Mouse (Mus musculus) frontal cortex, adult (tissue): ENCODE results near the gene Tgfbr2.
A peak's percentile ranks its signal among the peaks of the same experiment; 100 is the strongest.

ENCODE experiments used
- ATAC-seq: cut with Nextera tagmentation; 2 replicates; pipeline ENCODE4 v1.9.2; 2017; ENCODE audit warnings: mild to moderate bottlenecking, moderate library complexity, mixed read lengths; ENCODE audit not compliant: low TSS enrichment

The Tgfbr2 gene

DNA sequence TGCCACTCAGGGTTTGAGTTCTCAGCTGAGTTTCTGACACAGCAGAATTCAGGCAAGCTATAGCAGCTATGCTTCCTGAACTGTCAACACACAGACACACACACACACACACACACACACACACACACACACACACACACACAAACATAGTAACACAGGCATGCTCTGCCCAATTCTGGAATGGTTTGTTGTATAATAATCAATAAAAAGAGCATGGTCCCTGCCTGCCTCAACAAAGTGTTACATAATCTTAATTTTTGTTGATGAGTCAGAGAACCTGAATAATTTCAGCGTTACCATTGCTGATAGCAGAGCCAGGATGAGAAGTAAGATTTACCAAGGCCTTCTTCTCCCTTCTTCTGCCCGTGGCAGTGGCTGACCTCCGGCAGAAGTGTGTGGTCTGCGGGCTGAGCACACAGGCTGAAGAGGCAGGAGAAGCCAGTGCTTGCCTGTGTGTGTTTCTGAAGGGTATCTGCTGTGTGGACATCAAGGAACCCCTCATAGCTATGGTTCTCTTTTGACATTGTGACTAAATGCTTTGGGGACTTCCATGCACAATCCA lies 18.8 kb upstream of the Tgfbr2 start:
- no peak for ATAC-seq

- ATAC-seq: no peak
Observed at GRCm38 (mm10) chr9:116193535-116193881, 18.3 kb upstream of the Tgfbr2 start.

DNA sequence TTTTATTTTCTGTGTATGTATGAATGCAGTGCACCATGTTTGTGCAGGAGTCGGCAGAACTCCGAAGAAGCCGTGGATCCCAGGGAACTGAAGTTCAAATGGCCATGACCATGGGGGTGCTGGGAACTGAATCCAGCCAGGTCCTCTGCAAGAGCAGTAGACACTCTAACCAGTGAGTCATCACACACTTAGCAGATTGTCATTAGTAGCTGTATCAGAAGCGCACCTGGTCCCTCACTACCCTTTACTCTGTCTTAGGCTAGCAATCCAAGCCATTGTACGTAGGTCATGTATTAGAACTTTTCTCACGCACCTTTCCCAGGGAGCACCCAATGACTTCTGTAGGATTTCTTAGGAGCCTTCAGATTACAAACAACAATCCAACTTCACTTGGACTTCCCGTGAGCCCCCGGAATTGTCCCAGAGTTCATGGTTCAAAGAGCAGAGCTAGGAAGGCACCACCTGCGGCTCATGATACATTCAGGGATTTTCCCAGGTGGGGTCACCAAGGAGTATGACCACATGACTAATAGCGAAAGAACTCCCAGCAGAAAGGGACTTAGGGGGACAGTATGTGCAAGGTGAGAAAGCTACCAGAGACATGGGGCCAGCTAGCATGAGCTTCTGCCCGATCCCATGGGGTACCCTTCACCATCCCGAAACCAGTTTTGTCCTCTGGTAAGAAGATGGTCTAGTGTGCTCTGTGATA lies 17.8 kb upstream of the Tgfbr2 start:
- no peak for ATAC-seq

- no peak for ATAC-seq
Observed at GRCm38 (mm10) chr9:116192253-116192652, 17.1 kb upstream of the Tgfbr2 start.

DNA sequence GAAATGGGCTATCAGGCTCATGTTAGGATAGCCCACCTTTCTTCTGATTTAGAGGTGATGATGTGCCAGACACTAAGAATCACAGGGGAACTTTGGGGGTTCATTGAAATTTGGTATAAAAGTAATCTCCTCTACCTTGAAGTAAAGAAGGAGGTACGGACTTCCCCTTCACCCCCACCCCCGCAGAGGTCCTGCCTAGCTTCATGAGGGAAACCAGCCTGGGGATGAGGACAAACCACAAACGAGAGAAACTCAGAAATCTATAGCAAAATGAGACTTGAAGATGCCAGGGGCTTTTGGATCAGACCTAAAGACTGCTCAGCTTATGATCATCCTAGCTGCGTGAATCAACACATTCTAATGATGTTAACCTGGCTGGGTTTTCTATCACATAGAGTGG lies 14.7 kb upstream of the Tgfbr2 start:
- ATAC-seq: no peak

- no peak for ATAC-seq
Observed at GRCm38 (mm10) chr9:116188952-116189666, 13.9 kb upstream of the Tgfbr2 start.

GRCm38 (mm10) chr9:116187181-116187731 lies 12.1 kb upstream of the Tgfbr2 start:
- no peak for ATAC-seq

GRCm38 (mm10) chr9:116184903-116185302 lies 9.7 kb upstream of the Tgfbr2 start:
- peak; percentile 62; the same call in 1 of the 2 replicates for ATAC-seq

GRCm38 (mm10) chr9:116183035-116183434 lies 7.9 kb upstream of the Tgfbr2 start:
- ATAC-seq: no peak

DNA sequence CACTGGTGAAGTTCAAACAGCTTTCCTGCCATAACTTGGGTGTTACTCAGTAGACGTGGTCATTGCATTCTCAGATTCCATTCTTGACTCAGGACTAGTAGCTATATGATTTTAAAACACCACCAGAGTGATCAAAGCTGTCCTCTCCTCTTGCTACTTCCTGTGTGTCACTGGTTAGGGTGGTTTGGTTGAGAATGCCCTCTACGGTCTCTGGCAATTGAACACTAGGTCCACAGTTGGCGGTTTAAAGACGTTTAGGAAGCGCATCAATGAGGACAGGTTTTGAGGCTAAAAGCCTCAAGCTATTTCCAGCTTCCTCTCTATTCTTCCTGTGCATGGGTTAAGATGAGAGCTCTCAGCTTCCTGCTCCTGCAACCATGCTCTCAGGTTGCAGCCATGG lies 6.4 kb upstream of the Tgfbr2 start:
- ATAC-seq: no peak

GRCm38 (mm10) chr9:116178151-116178550 lies 3.0 kb upstream of the Tgfbr2 start:
- ATAC-seq: peak; percentile 44

DNA sequence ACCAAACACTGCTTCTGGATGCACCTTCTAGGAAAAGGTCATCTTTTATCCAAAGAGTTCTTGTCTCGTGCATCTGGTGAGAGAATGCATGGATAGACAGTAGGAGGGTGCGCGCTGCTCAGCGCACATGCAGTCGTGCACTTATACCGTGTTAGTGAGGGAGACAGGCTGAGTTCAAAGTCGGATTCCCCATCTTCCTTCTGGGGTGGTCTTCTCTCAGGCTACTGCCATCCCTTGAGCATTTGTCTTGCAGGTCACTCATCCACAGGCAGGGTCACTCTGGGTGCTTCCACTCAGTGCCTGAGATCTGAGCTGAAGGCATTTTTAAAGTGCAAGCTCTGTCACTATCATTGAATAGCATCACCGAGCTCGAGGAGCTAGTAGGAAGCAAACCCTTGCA lies 1.9 kb upstream of the Tgfbr2 start:
- no peak for ATAC-seq

DNA sequence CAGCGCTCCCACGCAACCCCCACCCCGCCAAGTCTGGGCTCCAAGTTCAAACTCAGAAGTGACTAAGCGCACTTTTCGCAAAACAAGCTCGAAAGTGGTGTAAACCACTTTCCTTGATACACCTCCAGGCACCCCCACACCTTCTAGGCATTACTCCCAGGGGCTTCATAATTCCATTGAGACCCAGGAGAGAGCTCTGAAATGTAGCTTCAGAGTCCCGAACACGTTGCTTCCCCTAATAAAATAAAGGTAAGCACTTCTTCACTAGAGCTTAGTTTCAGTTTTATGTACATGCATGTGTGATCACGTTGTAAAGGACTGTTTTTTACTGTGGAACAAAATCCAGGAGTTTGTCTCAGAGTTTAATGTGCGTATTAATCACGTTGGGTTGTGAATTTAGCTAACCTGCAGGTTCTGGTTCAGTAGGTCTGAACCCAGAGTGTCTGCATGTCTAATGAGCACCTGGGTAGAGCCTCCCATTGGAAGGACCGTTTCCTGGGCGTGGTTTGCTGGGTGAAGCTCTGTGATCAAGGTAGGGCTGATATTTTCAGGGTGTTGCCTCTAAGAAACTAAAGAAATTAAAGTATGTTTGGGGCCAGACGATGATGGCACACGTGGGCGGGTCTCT lies 442 bp upstream of the Tgfbr2 start:
- ATAC-seq: no peak

GRCm38 (mm10) chr9:116173473-116174170 lies 1.5 kb downstream of the Tgfbr2 start:
- no peak for ATAC-seq

DNA sequence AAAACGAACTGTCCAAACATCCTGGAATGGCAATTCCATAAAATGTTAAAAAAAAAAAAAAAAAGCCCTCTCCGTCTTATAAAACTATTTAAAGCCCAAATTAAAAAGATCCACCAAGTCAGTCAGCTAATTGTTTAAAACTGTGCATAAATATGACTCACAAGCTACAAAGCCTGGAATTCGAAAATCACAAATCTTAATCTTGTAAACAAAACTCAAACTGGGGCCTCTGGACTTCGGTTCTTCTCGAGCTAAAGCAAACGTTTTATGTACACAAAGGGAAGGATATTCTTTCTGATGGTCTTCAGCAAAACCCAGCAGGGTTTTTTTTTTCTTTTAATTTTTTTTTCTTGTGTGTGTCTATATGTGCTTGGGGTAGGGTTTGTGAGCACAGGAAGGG lies 2.1 kb downstream of the Tgfbr2 start:
- ATAC-seq: no peak

DNA sequence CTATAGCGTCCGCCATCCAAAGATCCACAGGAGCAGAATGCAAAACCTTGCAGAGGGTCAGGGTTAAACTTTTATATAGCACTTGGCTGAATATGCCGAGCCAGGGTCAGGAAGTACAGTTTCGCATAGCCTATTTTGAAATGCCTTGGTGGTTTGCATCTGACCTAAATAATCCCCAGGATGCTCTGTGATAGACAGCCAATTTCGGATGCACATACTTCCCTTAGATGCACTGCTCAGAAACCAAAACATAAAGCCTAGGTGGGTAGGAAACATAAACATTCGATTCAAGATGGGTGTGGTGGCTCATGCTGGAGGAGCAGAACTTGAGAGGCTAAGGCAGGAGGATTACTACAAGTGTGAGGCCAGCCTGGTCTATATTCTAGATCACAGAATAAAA lies 6.1 kb downstream of the Tgfbr2 start:
- ATAC-seq: no peak

GRCm38 (mm10) chr9:116167304-116167880 lies 7.8 kb downstream of the Tgfbr2 start:
- no peak for ATAC-seq

- peak; percentile 23 for ATAC-seq
Observed at GRCm38 (mm10) chr9:116166363-116166762, 8.8 kb downstream of the Tgfbr2 start.

DNA sequence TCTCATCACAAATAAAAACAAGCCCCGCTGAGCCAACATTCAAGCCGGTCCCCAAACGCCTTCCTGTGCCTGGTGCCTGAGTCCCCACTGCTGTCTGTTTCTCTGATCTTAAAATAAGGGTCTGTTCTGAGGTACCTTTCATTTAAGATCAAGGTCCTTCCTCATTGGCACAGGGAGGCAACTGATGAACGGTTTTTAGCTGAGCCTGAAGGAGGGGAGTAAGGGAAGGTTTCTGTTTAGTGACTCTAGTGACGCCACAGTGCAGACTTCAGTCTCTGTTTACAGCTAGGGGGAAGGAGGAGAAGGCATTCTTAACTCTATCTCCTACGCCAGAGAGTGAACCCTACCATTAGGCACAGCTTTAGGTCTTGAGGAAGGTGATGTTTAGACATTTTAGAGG lies 11.3 kb downstream of the Tgfbr2 start:
- no peak for ATAC-seq

GRCm38 (mm10) chr9:116162866-116163374 lies 12.2 kb downstream of the Tgfbr2 start:
- ATAC-seq: 0 out of 2 replicates have a peak, but pooled peaks have one; percentile 16

DNA sequence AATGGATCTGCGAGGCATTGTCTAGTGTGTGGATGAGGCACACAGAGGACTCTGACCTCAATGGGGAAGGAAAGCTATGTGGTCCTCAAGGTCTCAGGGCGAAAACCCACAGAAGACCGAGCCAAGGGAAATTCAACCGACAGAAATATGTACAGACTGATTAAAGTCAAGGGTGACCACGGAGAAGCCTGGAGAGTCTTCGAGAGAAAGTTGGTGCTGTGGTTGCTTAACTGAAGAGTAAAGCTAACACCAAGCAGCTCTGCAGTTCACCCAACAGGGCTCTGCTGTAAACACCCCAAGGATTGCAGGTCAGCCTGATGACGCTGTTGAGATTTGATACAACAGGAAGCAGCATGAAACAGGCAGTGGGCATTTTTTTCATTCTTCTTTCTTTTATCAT lies 14.3 kb downstream of the Tgfbr2 start:
- no peak for ATAC-seq
